Mouse (Mus musculus) heart, embryonic 16.5 days (tissue): ENCODE results near the gene Ap3m1. TPM values are rescaled to one million over a fixed set of nuclear protein-coding genes. Genes with fewer than 3 reads are reported as not detected.

Experiments
- ATAC-seq: fragments of 200-750 bp; cut with Nextera tagmentation; replicated peaks from 2 replicates; pipeline ENCODE4 v1.8.0; 2017; ENCODE audit warnings: moderate number of reproducible peaks; ENCODE audit not compliant: insufficient read depth, low FRiP score; ENCODE audit errors: extremely low read depth
- H3K27ac ChIP-seq: fragments of 300-500 bp; sonication (generic); 2 replicates; pipeline ENCODE4 v1.5.1; 2014; ENCODE audit warnings: mild to moderate bottlenecking, low read length, control low read depth, moderate library complexity
- H3K27me3 ChIP-seq: fragments of 300-500 bp; sonication (generic); 2 replicates; pipeline ENCODE4 v1.6.1; 2014; ENCODE audit warnings: low read length, mixed read lengths; ENCODE audit not compliant: control insufficient read depth, insufficient read depth
- H3K36me3 ChIP-seq: fragments of 300-500 bp; sonication (generic); 2 replicates; pipeline ENCODE4 v1.6.1; 2014; ENCODE audit not compliant: control insufficient read depth, insufficient read depth
- H3K4me1 ChIP-seq: fragments of 300-500 bp; sonication (generic); 2 replicates; pipeline ENCODE4 v1.6.1; 2014; ENCODE audit warnings: low read length, mixed read lengths; ENCODE audit not compliant: control insufficient read depth, insufficient read depth
- H3K4me2 ChIP-seq: fragments of 300-500 bp; sonication (generic); 2 replicates; pipeline ENCODE4 v1.6.1; 2014; ENCODE audit warnings: low read depth, mild to moderate bottlenecking, control low read depth, low read length
- H3K4me3 ChIP-seq: fragments of 300-500 bp; sonication (generic); 2 replicates; pipeline ENCODE4 v1.5.1; 2014; ENCODE audit warnings: mild to moderate bottlenecking, control low read depth, low read length
- H3K9ac ChIP-seq: fragments of 300-500 bp; sonication (generic); 2 replicates; pipeline ENCODE4 v1.6.1; 2014; ENCODE audit warnings: low read length, control low read depth
- H3K9me3 ChIP-seq: fragments of 300-500 bp; sonication (generic); replicated peaks from 2 replicates; pipeline ENCODE4 v1.6.1; 2016; ENCODE audit warnings: low read length; ENCODE audit not compliant: control insufficient read depth
- WGBS: fragments of 180-500 bp; shearing (Covaris S2); extraction: QIAGEN DNeasy Blood & Tissue Kit; methylation state at CpG from one replicate; pipeline ENCODE4 v1.1.7; 2014; 5-methylcytosine and 5-hydroxymethylcytosine counted together
- polyA plus RNA-seq: library from polyadenylated mRNA; unstranded; fragments of >200 nt; fragmentation: Nextera tagmentation; extraction: Ambion mirVana; gene quantifications from 2 replicates; pipeline ENCODE4 v1.2.1, GENCODE M21; 2015

Gene Ap3m1
- polyA plus RNA-seq, 1 experiment from 2014 or later: 54.4 TPM

DNA sequence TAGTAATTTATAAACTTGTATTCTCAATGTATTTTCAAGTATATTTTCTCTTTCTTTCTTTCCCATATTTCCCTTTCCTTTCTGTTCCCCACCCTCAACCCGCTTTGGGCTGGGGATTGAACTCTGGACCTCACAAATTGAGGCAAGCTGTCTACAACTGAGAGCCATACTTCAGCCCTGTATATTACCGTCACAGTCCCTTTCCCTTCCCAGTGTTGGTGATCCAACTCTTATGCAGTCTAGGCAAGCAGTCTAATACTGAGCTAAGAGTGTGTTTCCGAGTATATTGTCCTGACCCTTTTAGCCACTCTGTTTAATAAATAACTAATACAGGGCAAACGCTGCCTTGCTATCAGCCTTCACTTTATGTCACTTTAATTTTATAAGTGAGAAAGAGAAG is 52.7 kb downstream of the Ap3m1 start:
- Histone ChIP-seq H3K9me3 (no peaks in the 10 kb centered on the region), H3K9ac (no peak overlapping the region), H3K27me3 (no peaks in the 10 kb centered on the region), H3K36me3 (peaks cover 25% of the 10 kb centered on the region), H3K27ac (no peak overlapping the region), H3K4me2 (no peak overlapping the region), H3K4me1 (peaks cover 4% of the 10 kb centered on the region), H3K4me3 (no peak overlapping the region)
- WGBS: 83% methylated on average over 4 of the region's 4 CpGs
- ATAC-seq: no peak

DNA sequence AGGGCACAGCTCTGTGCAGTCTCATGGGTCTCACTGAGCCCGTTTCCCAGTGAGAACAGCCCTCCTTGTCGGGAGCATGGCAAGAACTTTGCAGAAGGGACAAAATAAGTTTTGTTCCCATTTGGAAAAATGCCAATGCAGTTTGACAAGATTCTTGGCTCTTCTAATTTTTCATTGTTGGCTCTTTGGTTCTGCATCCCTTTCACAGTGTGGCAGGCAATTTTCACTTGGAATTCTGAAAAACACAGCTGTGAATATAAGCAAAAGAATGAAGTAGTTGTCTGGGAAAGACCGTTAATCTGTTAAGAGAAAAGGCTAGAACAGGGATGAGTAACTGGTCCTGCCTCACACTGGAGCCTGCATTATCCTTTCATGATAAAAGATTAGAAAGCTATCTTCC is 54.8 kb downstream of the Ap3m1 start:
- ATAC-seq: no peak
- no peak overlapping the region for H3K4me3 ChIP-seq
- WGBS: 57% methylated on average over 3 of the region's 3 CpGs
- no peak overlapping the region for H3K4me2 ChIP-seq
- peaks cover 17% of the 10 kb centered on the region for H3K36me3 ChIP-seq
- no peaks in the 10 kb centered on the region for H3K27me3 ChIP-seq
- no peak overlapping the region for H3K9ac ChIP-seq
- no peaks in the 10 kb centered on the region for H3K9me3 ChIP-seq
- no peak overlapping the region for H3K27ac ChIP-seq
- H3K4me1 ChIP-seq: peaks cover 7% of the 10 kb centered on the region

DNA sequence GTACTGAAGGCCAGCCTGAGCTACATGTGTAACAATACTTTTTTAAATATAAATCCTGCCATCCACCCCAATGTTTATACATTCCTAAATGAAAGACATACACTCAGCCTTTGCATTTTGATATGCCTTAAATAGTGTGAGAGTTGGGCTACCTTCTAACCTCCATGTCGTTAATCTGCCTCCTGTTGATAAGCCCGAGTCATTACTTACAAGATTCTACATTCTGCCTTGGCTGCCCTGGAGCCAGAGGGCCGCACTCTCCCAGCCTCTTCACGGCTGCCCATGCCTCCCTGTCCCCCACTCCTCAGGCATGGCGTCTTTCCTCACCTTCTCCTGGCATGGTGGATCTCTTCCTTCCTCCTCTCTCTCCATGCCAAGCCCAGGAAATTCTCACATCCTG is 55.9 kb downstream of the Ap3m1 start:
- 44% methylated on average over 5 of the region's 5 CpGs for WGBS
- H3K4me2 ChIP-seq: no peak overlapping the region
- H3K36me3 ChIP-seq: peaks cover 23% of the 10 kb centered on the region
- no peak overlapping the region for H3K27ac ChIP-seq
- peaks cover 7% of the 10 kb centered on the region for H3K4me1 ChIP-seq
- H3K27me3 ChIP-seq: no peaks in the 10 kb centered on the region
- no peak overlapping the region for H3K4me3 ChIP-seq
- H3K9ac ChIP-seq: no peak overlapping the region
- ATAC-seq: no peak
- no peaks in the 10 kb centered on the region for H3K9me3 ChIP-seq

DNA sequence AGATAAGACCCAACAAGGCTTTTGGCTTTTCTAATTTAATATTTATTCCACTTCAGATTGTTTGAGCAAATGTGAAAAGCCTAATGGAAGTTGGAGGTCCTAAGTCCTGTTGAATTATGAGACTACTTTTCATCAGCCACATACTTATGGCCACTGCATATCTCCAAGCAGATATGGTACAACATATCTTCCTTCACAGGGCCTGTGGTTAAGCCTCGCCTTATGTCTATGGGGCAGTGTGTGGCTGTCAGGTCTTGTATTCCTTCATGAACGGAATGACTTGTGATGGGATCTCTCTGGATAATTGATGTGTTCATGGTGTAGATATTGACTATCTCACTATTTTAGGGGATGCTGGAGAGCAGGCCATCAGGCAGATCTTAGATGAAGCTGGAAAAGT is 56.8 kb downstream of the Ap3m1 start:
- Histone ChIP-seq H3K4me3 (no peak overlapping the region), H3K36me3 (peaks cover 20% of the 10 kb centered on the region), H3K4me2 (no peak overlapping the region), H3K4me1 (peaks cover 7% of the 10 kb centered on the region), H3K9me3 (no peaks in the 10 kb centered on the region), H3K27me3 (no peaks in the 10 kb centered on the region), H3K9ac (no peak overlapping the region), H3K27ac (no peak overlapping the region)
- no peak for ATAC-seq
- 81% methylated on average over 2 of the region's 2 CpGs for WGBS

DNA sequence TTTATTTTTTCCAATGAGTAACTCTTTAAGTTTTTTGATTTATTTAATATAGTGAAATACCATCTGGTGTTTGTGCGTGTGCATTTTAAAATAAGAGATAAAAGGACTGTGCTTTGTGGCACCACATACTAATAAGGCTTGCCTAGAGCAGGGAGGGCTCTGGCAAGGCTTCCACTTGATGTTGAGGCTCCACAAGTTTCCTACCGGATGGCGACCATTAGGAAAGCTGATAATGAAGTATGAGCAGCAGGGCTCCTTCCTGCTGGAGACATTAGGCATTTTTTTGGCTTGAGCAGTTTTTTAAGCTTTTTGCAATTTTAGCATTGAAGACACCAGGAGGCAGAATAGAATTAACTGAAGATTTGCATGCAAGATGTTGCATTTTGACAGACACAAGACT is 57.8 kb downstream of the Ap3m1 start:
- 41% methylated on average over 3 of the region's 3 CpGs for WGBS
- Histone ChIP-seq H3K27me3 (no peaks in the 10 kb centered on the region), H3K4me2 (no peak overlapping the region), H3K4me1 (peaks cover 7% of the 10 kb centered on the region), H3K27ac (peak overlapping the region; percentile 61), H3K36me3 (peaks cover 21% of the 10 kb centered on the region), H3K9ac (no peak overlapping the region), H3K4me3 (no peak overlapping the region), H3K9me3 (no peaks in the 10 kb centered on the region)
- no peak for ATAC-seq

DNA sequence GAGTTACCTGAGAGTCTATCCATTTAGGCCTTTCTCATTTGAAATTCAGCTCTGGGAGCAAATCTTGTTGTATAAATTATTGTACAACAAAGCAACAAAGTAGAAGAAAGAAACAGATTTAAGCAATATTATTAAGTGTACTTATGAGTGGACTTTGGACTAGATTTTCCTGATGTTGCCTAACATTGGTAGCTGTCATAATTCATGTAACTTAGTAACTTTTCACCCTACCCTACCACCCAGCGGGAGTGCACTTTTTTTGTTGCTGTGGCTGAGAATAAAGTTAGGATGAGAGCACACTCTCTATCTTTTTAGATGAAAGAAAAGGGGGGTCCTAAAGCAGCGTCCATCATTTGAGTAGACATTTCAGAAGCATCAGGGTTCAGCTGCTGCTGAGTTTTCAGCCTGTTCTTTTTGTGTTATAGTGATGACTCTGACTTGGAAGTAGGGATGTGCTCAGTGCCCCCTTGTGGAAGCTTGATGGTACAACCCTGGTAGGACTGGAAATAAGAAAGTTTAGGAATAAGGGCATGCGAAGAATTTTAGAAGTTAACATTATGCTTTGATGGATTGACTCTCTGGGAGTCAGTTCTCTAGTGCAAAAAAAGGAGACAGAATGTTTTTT is 59.1 kb downstream of the Ap3m1 start:
- H3K4me3 ChIP-seq: no peak overlapping the region
- 57% methylated on average over 3 of the region's 3 CpGs for WGBS
- H3K4me2 ChIP-seq: no peak overlapping the region
- H3K9ac ChIP-seq: no peak overlapping the region
- H3K36me3 ChIP-seq: peaks cover 21% of the 10 kb centered on the region
- H3K4me1 ChIP-seq: peaks cover 7% of the 10 kb centered on the region
- no peaks in the 10 kb centered on the region for H3K9me3 ChIP-seq
- H3K27me3 ChIP-seq: no peaks in the 10 kb centered on the region
- H3K27ac ChIP-seq: no peak overlapping the region
- ATAC-seq: no peak

DNA sequence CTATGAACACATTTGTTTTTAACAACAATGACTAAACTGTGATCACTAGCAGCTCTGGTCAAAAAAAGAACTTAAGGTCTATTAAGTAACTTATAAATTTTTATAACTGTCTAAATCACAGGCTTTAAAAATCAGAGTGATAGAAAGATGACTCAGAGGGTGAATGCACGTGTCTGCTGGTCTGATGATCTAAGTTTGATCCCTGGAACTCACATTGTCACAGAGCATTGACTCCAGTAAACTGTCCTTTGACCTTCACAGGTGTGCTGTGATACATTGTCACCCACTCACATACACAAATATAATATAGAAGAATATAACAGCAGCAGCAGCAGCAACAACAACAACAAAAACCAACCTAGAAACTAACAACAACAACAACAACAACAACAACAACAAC is 60.8 kb downstream of the Ap3m1 start:
- no peak for ATAC-seq
- 78% methylated on average over 1 of the region's 1 CpGs for WGBS
- H3K27me3 ChIP-seq: no peaks in the 10 kb centered on the region

DNA sequence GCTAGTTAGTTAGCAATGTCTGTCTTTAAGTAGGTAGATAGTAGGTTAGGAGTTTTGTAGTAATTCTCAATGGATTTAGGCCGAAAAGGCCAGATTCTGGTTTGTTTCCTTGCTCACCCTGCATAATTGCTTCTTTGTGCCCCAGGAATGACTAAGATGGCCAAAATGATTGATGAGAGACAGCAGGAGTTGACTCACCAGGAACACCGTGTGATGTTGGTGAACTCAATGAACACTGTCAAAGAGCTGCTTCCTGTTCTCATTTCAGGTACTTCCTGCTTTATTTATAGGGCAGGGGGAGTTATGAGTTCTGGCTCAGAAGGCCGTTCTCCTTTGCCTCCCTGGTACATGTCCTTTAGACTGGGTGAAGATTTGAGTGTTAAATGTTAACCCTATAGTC is 66.8 kb downstream of the Ap3m1 start:
- 44% methylated on average over 3 of the region's 3 CpGs for WGBS
- Histone ChIP-seq H3K4me3 (no peak overlapping the region), H3K9me3 (no peaks in the 10 kb centered on the region), H3K27ac (no peak overlapping the region), H3K9ac (no peak overlapping the region), H3K27me3 (no peaks in the 10 kb centered on the region), H3K4me2 (no peak overlapping the region), H3K4me1 (peaks cover 6% of the 10 kb centered on the region), H3K36me3 (peaks cover 26% of the 10 kb centered on the region)
- no peak for ATAC-seq

More for the DNA sequence above, 60.8 kb downstream of the Ap3m1 start:
- no peak overlapping the region for H3K4me2 ChIP-seq
- H3K36me3 ChIP-seq: peaks cover 25% of the 10 kb centered on the region
- H3K9ac ChIP-seq: no peak overlapping the region
- no peaks in the 10 kb centered on the region for H3K9me3 ChIP-seq
- H3K4me3 ChIP-seq: no peak overlapping the region
- H3K27ac ChIP-seq: no peak overlapping the region
- peaks cover 7% of the 10 kb centered on the region for H3K4me1 ChIP-seq

DNA sequence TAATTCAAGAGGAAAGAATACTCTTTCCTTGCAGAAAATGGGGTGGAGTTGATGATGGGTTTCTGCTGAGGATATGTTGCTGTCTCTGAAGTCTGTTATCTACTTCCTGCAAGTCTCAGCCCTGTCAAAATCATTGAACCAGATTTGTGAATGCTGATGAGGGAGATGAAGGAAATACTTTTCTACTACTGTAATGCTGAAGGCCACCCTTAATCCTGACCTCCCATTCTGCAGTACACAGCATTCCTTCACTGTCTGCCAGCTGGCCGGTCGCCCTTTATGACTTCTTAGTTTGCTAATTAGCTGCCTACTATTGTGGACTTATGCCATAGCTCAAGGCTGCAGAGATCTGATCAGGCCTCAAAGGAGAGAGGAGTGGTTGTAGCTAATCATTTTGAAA is 68.5 kb downstream of the Ap3m1 start:
- no peak overlapping the region for H3K4me3 ChIP-seq
- no peak overlapping the region for H3K4me2 ChIP-seq
- peaks cover 24% of the 10 kb centered on the region for H3K36me3 ChIP-seq
- no peak overlapping the region for H3K9ac ChIP-seq
- no peak overlapping the region; the same call in 1 of the 2 replicates for H3K27ac ChIP-seq
- H3K4me1 ChIP-seq: peaks cover 6% of the 10 kb centered on the region
- no peaks in the 10 kb centered on the region for H3K27me3 ChIP-seq
- WGBS: 26% methylated on average over 2 of the region's 2 CpGs
- no peaks in the 10 kb centered on the region for H3K9me3 ChIP-seq
- ATAC-seq: peak; percentile 45; the same call in 1 of the 2 replicates
